Mouse (Mus musculus) liver, adult 2 months (tissue): Measurements from ENCODE around the gene Ccdc36. TPM values are rescaled to one million over a fixed set of nuclear protein-coding genes. Genes with fewer than 3 reads are reported as not detected.

Experiments
- DNase-seq: peaks from one replicate; pipeline ENCODE4 v3.0.0-alpha.2; 2011; ENCODE audit warnings: low read depth, low spot score; ENCODE audit errors: extremely low read depth
- H3K27ac ChIP-seq: fragments of 200-500 bp; replicated peaks from 2 replicates; pipeline ENCODE4 v1.5.1; 2012; ENCODE audit warnings: low read depth, mild to moderate bottlenecking, control low read depth, inconsistent platforms, low read length; ENCODE audit not compliant: insufficient read depth
- H3K27me3 ChIP-seq: fragments of 200-500 bp; 2 replicates; pipeline ENCODE4 v1.6.1; 2012; ENCODE audit warnings: mild to moderate bottlenecking, moderate library complexity, low read length, inconsistent platforms; ENCODE audit not compliant: control insufficient read depth, insufficient read depth
- H3K36me3 ChIP-seq: fragments of 200-500 bp; 2 replicates; pipeline ENCODE4 v1.6.1; 2012; ENCODE audit warnings: low read length, inconsistent platforms; ENCODE audit not compliant: control insufficient read depth, insufficient read depth
- H3K4me1 ChIP-seq: fragments of 200-500 bp; 2 replicates; pipeline ENCODE4 v1.6.1; 2011; ENCODE audit warnings: low read length; ENCODE audit not compliant: control insufficient read depth, insufficient read depth
- H3K4me3 ChIP-seq: fragments of 200-500 bp; 2 replicates; pipeline ENCODE4 v1.5.1; 2011; ENCODE audit warnings: low read depth, mild to moderate bottlenecking, control low read depth, low read length, moderate library complexity; ENCODE audit not compliant: insufficient read depth
- H3K79me2 ChIP-seq: fragments of 200-500 bp; 2 replicates; pipeline ENCODE4 v1.6.1; 2012; ENCODE audit warnings: inconsistent platforms, mild to moderate bottlenecking, low read length, moderate library complexity; ENCODE audit not compliant: control insufficient read depth, insufficient read depth
- H3K9ac ChIP-seq: fragments of 200-500 bp; 2 replicates; pipeline ENCODE4 v1.6.1; 2012; ENCODE audit warnings: low read depth, mild to moderate bottlenecking, control low read depth, inconsistent platforms, low read length
- CTCF ChIP-seq: fragments of 200-500 bp; IDR thresholded peaks from 2 replicates; pipeline ENCODE4 v1.5.1; 2011; ENCODE audit warnings: low read depth, low read length, control low read depth
- POLR2A ChIP-seq: fragments of 200-500 bp; IDR thresholded peaks from 2 replicates; pipeline ENCODE4 v1.6.1; 2011; ENCODE audit warnings: low read length, control low read depth; ENCODE audit not compliant: insufficient read depth; ENCODE audit errors: extremely low read depth
- WGBS: fragments of 180-500 bp; shearing (Covaris S2); methylation state at CpG from one replicate; pipeline ENCODE4 v1.1.7; 2018; 5-methylcytosine and 5-hydroxymethylcytosine counted together
- polyA plus RNA-seq: library from polyadenylated mRNA; depleted of rRNA; stranded (reverse); fragments of >200 nt; gene quantifications from 2 replicates; pipeline ENCODE4 v1.2.3, GENCODE M21; 2012
- total RNA-seq: library from RNA; depleted of rRNA; stranded (reverse); fragments of >200 nt; gene quantifications from 2 replicates; pipeline ENCODE4 v1.2.3, GENCODE M21; 2014

The Ccdc36 gene
- total and polyA plus RNA-seq, 2 experiments, result not detected

DNA sequence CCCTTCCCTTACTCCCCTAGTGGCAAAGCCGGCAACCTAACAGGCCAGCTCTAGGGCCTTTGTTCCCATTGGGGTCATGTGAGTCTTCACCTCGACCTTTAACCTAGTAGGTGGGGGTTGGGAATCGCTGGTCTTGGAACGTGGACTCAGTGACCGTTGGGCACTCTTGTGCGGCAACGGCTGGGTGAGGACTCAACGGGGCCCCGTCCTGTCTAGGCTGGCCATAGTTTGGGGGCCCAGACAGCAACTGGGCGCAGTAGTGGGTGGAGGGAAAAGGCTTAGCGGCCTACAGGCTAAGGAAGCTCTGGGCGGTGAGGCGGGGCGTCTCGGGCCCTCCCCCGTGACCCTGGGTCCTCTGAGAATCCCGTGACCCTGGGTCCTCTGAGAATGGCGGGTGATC lies 35.6 kb downstream of the Ccdc36 start, which contains the start of gene 1700102P08Rik:
Gene 1700102P08Rik (plus strand): TSS at position 130 of the 400 bp plus-strand sequence.
- Histone ChIP-seq H3K27ac (peak within 1 kb of the TSS; percentile 72), H3K4me1 (peaks cover 19% of the 10 kb centered on the region), H3K27me3 (no peaks in the 10 kb centered on the region), H3K4me3 (no peak within 1 kb of the TSS), H3K36me3 (peaks cover 42% of the 10 kb centered on the region), H3K9ac (no peak within 1 kb of the TSS), H3K79me2 (no peaks in the 10 kb centered on the region)
- no peak for TF ChIP-seq CTCF
- 0 out of 2 replicates have a peak, but pooled peaks have one; percentile 13 for TF ChIP-seq POLR2A
- DNase-seq, result peak; percentile 67
- 66% methylated on average over 18 of the region's 18 CpGs for WGBS

DNA sequence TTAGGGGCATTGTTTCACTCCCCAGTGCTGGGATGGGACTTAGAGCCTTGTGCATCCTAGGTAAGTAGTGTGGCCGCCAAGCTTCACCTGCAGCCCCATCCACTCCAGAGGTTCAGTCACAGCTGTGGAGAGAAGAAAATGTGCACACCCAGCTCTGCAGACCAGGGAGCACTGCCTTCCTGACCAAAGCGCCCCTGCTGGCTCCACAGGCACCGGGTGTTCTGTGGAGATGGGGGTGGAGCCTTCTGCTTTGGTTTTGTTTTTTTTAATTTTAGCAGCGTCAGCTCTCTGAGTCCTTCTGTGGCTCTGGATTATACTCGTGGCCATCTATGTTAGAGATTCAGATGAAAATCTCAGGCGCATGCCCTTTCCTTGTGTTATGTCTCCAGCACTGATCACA lies 39.1 kb downstream of the Ccdc36 start:
- DNase-seq, result no peak
- Histone ChIP-seq H3K9ac (no peak overlapping the region), H3K4me3 (no peak overlapping the region), H3K79me2 (no peaks in the 10 kb centered on the region), H3K36me3 (peaks cover 62% of the 10 kb centered on the region), H3K4me1 (peaks cover 15% of the 10 kb centered on the region), H3K27me3 (no peaks in the 10 kb centered on the region), H3K27ac (no peak overlapping the region)
- WGBS, result 80% methylated on average over 6 of the region's 6 CpGs
- TF ChIP-seq POLR2A (no peak), CTCF (no peak)

DNA sequence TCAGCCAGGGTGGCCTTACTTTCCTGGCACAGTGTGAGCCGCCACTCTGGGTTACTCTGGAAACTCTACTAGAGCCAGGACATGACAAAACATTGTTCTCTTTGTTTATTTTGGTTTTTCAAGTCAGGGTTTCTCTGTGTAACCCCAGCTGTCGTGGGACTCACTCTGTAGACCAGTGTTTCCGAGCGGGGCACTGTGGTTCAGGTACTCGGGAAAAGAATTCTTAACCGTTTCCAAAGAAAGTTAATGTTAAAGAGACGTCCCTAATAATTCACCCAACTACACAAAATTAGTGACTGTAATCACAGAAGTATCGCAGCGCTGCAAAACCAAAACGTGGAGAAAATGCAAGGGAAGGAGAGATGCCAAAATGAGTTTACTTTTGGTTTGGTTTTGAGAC lies 39.7 kb downstream of the Ccdc36 start:
- Histone ChIP-seq H3K36me3 (peaks cover 65% of the 10 kb centered on the region), H3K9ac (no peak overlapping the region), H3K27ac (no peak overlapping the region), H3K4me1 (peaks cover 9% of the 10 kb centered on the region), H3K79me2 (no peaks in the 10 kb centered on the region), H3K4me3 (no peak overlapping the region), H3K27me3 (no peaks in the 10 kb centered on the region)
- DNase-seq, result no peak
- TF ChIP-seq CTCF, result no peak
- no peak for TF ChIP-seq POLR2A
- WGBS, result 96% methylated on average over 10 of the region's 10 CpGs

DNA sequence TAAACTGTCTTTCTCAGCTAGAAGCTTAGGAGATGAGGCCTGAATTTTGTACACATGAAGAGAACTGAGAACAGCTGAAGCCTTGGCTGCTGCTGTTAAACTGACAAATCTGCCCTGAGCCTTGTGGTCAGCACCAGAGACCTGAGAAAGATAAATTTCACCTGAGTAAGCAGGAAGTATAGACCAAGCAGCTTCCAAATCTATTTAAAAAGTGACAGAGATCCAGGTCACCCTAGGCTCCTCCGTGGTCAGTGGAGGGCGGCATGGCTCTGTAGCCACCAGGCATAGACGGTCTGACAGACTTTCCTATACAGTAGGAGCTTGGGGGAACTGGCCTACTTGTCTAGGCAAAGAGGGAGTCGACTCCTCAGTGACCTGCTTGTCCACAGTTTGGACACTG lies 41.5 kb downstream of the Ccdc36 start:
- TF ChIP-seq CTCF (no peak), POLR2A (no peak)
- H3K4me3 ChIP-seq, result no peak overlapping the region
- 95% methylated on average over 4 of the region's 4 CpGs for WGBS

DNA sequence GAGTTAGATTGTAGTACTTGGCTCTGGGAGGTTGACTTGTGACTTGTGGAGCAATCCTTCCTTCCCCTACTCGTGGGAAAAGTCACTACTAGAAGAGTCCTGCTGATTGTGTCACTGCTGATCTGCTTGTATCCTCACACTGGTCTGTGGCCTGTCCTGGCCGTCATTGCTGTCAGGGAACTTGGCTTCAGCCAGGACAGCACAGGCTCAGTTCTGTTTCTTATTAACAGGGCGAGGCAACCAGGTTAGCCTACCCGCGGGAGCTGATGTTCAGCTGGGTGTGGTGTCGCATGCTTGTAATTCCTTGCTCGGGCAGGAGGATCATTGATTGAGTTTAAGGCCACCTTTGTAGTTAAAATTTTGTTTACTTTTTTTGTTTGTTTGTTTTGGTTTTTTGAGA lies 43.3 kb downstream of the Ccdc36 start:
- Histone ChIP-seq H3K79me2 (no peaks in the 10 kb centered on the region; the same call in 1 of the 2 replicates), H3K36me3 (peaks cover 66% of the 10 kb centered on the region), H3K9ac (no peak overlapping the region), H3K27me3 (no peaks in the 10 kb centered on the region), H3K4me1 (peaks cover 4% of the 10 kb centered on the region), H3K4me3 (no peak overlapping the region), H3K27ac (peak overlapping the region; percentile 3; the same call in 1 of the 2 replicates)
- 23% methylated on average over 7 of the region's 7 CpGs for WGBS
- TF ChIP-seq CTCF (no peak), POLR2A (no peak)
- peak; percentile 64 for DNase-seq

More for the DNA sequence above, 41.5 kb downstream of the Ccdc36 start:
- H3K27ac ChIP-seq, result no peak overlapping the region
- H3K79me2 ChIP-seq, result no peaks in the 10 kb centered on the region
- peaks cover 67% of the 10 kb centered on the region for H3K36me3 ChIP-seq
- H3K27me3 ChIP-seq, result no peaks in the 10 kb centered on the region
- H3K4me1 ChIP-seq, result peaks cover 4% of the 10 kb centered on the region
- no peak for DNase-seq
- no peak overlapping the region for H3K9ac ChIP-seq

DNA sequence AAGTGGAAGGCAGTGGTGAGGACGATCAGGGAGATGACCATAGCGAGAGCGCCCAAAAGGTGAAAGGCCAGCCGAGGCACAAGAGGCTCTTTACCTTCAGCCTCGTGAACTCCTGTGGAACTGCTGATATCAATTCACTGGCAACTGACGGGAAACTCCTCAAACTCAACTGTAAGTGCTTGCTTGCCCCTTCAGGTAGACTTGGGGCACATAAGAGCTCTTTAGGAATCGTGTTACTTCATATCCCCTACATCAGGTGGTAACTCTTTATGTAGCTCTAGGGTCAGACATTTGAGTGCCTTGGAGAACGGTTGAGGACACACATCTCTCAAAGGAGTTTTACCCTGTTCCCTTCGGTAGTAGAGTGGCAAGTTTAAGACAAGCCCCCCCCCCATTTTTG lies 46.9 kb downstream of the Ccdc36 start:
- Histone ChIP-seq H3K4me3 (no peak overlapping the region), H3K36me3 (peaks cover 51% of the 10 kb centered on the region), H3K9ac (no peak overlapping the region), H3K79me2 (no peaks in the 10 kb centered on the region; the same call in 1 of the 2 replicates), H3K27me3 (no peaks in the 10 kb centered on the region), H3K4me1 (peaks cover 19% of the 10 kb centered on the region), H3K27ac (no peak overlapping the region)
- DNase-seq, result no peak
- no peak for TF ChIP-seq POLR2A
- TF ChIP-seq CTCF, result no peak
- WGBS, result 96% methylated on average over 9 of the region's 9 CpGs
